Mouse (Mus musculus): ENCODE data around the gene Lcn2. TPM values are rescaled to one million over a fixed set of nuclear protein-coding genes. Genes with fewer than 3 reads are reported as not detected.

Gene Lcn2
- polyA plus RNA-seq, 1 experiment from 2014 or later, result not detected

DNA sequence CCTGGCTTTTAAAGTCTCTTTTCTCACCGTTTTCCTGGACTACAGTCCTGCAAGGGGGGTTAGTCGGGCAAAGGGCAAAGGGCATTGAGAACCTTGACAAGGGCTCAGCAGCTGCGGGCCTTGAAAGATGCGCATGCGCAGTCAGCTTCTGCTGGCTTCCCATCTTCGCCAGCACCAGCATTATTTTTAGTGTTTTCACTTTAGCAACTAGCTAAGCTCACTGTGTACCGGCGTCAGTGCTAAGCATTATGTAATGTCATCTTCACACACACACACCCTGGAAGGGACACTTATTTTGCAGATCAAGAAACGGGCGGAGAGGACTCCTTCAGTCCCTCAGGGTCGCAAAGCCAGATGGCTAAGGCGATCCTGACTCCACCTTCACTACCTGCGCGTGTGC, 27.3 kb downstream of the Lcn2 start:
- Histone ChIP-seq H3K4me2 (peak overlapping the region; percentile 62), H3K36me3 (peaks cover 6% of the 10 kb centered on the region), H3K27ac (no peak overlapping the region), H3K4me1 (replicated peaks) (peaks cover 31% of the 10 kb centered on the region), H3K9me3 (no peaks in the 10 kb centered on the region), H3K4me3 (peak overlapping the region; percentile 33), H3K9ac (peak overlapping the region; percentile 61), H3K27me3 (peaks cover 14% of the 10 kb centered on the region)
- WGBS, result 7% methylated on average over 14 of the region's 14 CpGs
- ATAC-seq (ENCODE audit: low FRiP score), result no peak

DNA sequence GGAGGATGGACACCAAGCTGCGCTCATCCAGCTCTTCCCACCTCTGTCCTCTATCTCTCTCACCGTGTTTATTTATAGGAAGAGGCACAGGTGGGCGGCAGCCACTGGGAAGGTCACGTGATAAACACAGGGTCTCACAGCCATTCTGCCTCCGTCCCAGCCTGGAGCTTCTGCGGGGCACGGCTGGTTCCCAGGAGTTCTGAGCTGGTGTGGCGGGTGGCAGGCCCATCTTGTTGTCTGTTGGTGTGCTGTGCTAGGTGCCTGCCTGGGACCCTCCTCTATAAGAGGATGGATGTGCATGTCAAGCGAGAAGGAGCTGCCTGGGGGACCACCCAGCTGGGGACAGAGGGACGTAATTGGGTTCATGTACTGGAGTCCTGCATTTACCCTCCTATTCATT, 29.7 kb downstream of the Lcn2 start:
- Histone ChIP-seq H3K9ac (no peak overlapping the region), H3K9me3 (no peaks in the 10 kb centered on the region), H3K4me1 (replicated peaks) (peaks cover 19% of the 10 kb centered on the region), H3K4me2 (no peak overlapping the region), H3K36me3 (no peaks in the 10 kb centered on the region), H3K4me3 (no peak overlapping the region), H3K27me3 (peaks cover 14% of the 10 kb centered on the region), H3K27ac (no peak overlapping the region)
- ATAC-seq (ENCODE audit: low FRiP score), result no peak
- 69% methylated on average over 10 of the region's 10 CpGs for WGBS

DNA sequence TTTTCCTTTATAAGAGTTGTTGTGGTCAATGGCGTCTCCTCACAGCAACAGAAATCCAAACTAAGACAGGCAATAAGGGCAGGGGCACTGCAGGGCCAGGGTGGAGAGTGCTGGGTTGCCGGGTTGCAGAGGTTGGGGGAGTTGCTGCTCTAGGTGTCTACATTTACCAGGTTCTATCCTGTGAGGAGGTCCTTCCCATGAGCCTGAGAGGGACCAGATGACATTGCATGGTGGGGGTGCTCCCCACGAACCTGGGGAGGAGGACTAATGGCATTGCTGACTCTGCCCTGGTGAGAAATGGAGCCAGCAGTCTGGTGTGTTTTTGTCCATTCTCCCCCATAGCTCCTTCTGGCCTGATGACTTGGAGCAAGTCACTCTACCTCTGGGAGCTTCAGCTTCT, 30.3 kb downstream of the Lcn2 start:
- H3K4me3 ChIP-seq, result no peak overlapping the region
- peaks cover 14% of the 10 kb centered on the region for H3K27me3 ChIP-seq
- H3K36me3 ChIP-seq, result no peaks in the 10 kb centered on the region
- H3K27ac ChIP-seq, result no peak overlapping the region
- H3K9ac ChIP-seq, result no peak overlapping the region
- no peak for ATAC-seq (ENCODE audit: low FRiP score)
- peaks cover 20% of the 10 kb centered on the region for H3K4me1 ChIP-seq (replicated peaks)
- no peak overlapping the region for H3K4me2 ChIP-seq
- no peaks in the 10 kb centered on the region for H3K9me3 ChIP-seq
- 74% methylated on average over 3 of the region's 3 CpGs for WGBS

DNA sequence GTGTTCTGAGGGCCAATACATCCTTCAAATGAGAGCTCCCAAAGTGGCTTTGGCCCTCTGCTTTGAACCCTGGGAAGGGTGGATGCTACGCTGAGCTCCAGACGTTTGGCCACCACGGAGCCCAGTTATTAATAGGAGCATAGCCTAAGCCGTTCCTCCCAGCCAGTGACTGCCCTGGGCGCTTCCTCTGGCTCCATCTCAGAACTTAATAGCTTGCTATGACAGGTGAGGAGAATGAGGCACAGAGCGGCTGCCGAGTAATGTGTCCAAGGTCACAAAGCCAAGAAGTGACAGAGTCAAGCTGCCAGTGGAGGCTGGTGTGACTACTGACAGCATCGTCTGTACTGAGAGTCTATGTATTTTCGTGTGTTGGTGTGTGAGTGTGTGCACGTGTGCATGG, 31.8 kb downstream of the Lcn2 start:
- Histone ChIP-seq H3K9me3 (no peaks in the 10 kb centered on the region), H3K27me3 (0 out of 2 replicates have a peak, but pooled peaks cover 11% of the 10 kb centered on the region), H3K4me2 (no peak overlapping the region), H3K9ac (no peak overlapping the region), H3K27ac (no peak overlapping the region), H3K4me3 (no peak overlapping the region), H3K36me3 (no peaks in the 10 kb centered on the region), H3K4me1 (replicated peaks) (peaks cover 21% of the 10 kb centered on the region)
- ATAC-seq (ENCODE audit: low FRiP score), result no peak
- 82% methylated on average over 10 of the region's 10 CpGs for WGBS

DNA sequence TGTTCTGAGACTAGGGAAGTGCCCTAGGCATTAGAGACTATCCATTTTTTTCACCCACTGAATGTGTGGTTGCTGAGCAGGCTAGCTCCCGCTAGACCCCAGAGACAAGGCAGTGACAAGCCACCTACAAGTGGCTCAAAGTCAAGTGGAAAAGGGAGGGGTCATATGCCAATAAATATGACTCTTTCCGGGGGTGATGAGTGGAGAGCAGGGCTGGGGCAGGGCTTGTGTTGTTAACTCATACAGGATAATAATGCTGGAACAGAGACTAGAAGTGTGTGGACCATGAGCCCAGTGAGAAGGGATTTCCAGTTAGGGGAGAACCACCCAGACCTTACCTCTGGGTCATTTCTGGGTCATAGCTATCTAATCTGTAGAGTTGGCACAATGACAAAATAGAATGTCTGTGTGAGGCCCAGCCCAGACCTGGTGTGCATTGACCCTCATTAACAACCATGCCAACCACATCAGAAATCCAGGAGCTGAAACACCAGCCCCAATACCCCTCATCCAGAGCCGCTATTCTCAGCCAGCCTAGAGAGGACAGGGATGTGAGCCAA, 33.6 kb downstream of the Lcn2 start:
- Histone ChIP-seq H3K9ac (no peak overlapping the region), H3K4me2 (no peak overlapping the region), H3K4me3 (no peak overlapping the region), H3K27me3 (0 out of 2 replicates have a peak, but pooled peaks cover 15% of the 10 kb centered on the region), H3K27ac (no peak overlapping the region), H3K4me1 (replicated peaks) (peaks cover 32% of the 10 kb centered on the region), H3K9me3 (no peaks in the 10 kb centered on the region), H3K36me3 (peaks cover 1% of the 10 kb centered on the region; the same call in 1 of the 2 replicates)
- no peak for ATAC-seq (ENCODE audit: low FRiP score)
- 85% methylated on average over 3 of the region's 3 CpGs for WGBS

DNA sequence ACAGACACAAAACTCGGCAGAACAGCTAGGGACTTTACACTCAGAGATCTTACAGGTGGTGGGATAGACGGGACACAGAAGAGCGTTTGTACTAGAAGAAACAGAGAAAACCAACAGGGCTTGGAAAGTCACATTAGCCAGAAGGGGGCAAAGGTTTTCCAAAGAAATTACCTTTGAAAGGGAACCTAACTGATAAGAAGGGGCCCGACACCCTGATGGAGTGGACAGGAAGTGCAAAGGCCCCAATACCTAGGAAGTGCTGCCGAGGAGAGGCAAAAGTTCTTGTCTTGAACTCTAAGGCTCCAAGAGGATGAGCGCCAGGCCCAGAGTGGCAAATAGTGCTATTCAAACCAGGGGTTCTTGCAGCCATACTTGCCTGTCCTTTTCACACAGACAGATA, 34.2 kb downstream of the Lcn2 start:
- no peak for ATAC-seq (ENCODE audit: low FRiP score)
- H3K27me3 ChIP-seq, result 0 out of 2 replicates have a peak, but pooled peaks cover 15% of the 10 kb centered on the region
- peaks cover 33% of the 10 kb centered on the region for H3K4me1 ChIP-seq (replicated peaks)
- H3K27ac ChIP-seq, result no peak overlapping the region
- H3K9ac ChIP-seq, result peak overlapping the region; percentile 93; the same call in 1 of the 2 replicates
- H3K9me3 ChIP-seq, result no peaks in the 10 kb centered on the region
- H3K4me2 ChIP-seq, result peak overlapping the region; percentile 78; the same call in 1 of the 2 replicates
- peaks cover 7% of the 10 kb centered on the region; the same call in 1 of the 2 replicates for H3K36me3 ChIP-seq
- 79% methylated on average over 6 of the region's 6 CpGs for WGBS
- H3K4me3 ChIP-seq, result 0 out of 2 replicates have a peak overlapping the region, but pooled peaks have one; percentile 73

DNA sequence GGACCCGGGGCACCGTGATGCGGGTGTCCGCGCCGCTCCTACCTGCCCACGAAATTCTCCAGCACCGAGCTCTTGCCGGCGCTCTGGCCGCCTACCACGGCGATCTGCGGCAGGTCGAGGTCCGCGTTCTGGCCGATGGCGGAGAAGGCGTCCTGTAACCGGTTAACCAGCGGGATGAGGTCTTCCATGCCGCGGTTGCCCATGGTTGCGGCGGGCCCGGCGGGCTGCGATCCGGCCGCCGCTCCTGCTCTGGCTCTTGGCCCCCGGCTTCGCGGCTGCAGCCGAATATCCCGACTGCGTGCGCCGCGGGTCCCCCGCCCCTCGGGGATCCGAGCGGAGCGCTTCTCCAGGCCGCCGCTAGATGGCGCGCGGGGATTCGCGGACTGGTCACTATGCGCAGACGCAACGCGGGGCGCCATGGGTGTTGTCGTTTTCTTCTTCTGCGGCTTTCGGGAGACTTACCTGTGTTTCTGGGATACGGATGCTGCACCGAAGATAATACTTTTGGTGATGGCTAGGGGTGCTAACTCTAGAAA, 35.0 kb downstream of the Lcn2 start, which contains the start of gene Dnm1:
TSS of gene Dnm1 (minus strand) at position 332 of the 536 bp plus-strand sequence.
- ATAC-seq (ENCODE audit: low FRiP score), result peak; percentile 69
- Histone ChIP-seq H3K4me2 (peak within 1 kb of the TSS; percentile 78), H3K9ac (peak within 1 kb of the TSS; percentile 93), H3K36me3 (peaks cover 15% of the 10 kb centered on the region; the same call in 1 of the 2 replicates), H3K9me3 (no peaks in the 10 kb centered on the region), H3K27ac (peak within 1 kb of the TSS; percentile 97), H3K4me1 (replicated peaks) (peaks cover 33% of the 10 kb centered on the region), H3K4me3 (peak within 1 kb of the TSS; percentile 73), H3K27me3 (0 out of 2 replicates have a peak, but pooled peaks cover 15% of the 10 kb centered on the region)
- under 1% methylated on average over 63 of the region's 63 CpGs for WGBS

DNA sequence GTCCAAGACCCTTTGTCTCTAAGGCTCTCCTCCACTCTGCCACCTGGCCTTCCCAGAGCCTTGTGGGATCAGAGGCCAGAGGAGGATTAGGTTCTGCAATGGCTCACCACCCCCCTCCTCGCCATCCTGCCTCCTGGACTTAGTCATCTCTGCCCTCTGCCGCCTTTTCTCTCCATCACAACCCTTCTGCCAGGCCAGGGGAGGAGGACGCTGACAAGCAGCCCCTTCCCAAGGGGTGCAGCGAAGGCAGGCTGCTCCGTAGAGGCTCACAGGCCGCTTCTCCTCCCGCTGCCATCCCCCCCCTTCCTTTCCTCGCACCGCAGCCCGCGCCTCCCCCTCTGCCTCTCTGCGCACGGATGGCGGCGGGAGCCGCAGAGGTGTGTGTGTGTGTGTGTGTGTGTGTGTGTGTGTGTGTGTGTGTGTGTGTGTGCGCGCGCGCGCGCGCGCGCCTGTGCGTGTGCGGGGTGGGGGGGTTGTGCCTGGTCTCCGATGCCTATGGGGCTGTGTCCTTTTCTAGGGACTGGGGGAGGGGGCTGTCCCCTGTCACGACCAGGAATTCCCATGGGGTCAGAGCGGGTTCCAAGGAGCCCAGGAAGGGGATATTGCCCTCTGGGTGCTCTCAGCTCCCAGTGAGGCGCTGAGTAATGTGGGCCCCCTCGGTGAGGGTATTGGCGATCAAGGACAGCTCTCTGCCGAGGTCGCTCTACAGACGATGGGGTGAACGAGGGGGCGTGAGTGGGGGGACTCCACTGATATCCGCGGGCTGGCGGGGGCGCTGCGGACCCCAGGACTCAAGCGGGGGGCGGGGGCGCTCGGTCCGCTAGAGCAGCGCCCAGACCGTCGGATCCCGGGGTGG, 35.7 kb downstream of the Lcn2 start, which contains the start of gene Ciz1:
TSS of gene Ciz1 (plus strand) at position 177 of the 856 bp plus-strand sequence.
- Histone ChIP-seq H3K4me2 (peak within 1 kb of the TSS; percentile 78), H3K27ac (peak within 1 kb of the TSS; percentile 97), H3K27me3 (0 out of 2 replicates have a peak, but pooled peaks cover 10% of the 10 kb centered on the region), H3K9me3 (no peaks in the 10 kb centered on the region), H3K4me1 (replicated peaks) (peaks cover 33% of the 10 kb centered on the region), H3K9ac (peak within 1 kb of the TSS; percentile 93), H3K4me3 (peak within 1 kb of the TSS; percentile 73), H3K36me3 (peaks cover 19% of the 10 kb centered on the region; the same call in 1 of the 2 replicates)
- ATAC-seq (ENCODE audit: low FRiP score), result peak; percentile 70
- under 1% methylated on average over 47 of the region's 52 CpGs for WGBS

DNA sequence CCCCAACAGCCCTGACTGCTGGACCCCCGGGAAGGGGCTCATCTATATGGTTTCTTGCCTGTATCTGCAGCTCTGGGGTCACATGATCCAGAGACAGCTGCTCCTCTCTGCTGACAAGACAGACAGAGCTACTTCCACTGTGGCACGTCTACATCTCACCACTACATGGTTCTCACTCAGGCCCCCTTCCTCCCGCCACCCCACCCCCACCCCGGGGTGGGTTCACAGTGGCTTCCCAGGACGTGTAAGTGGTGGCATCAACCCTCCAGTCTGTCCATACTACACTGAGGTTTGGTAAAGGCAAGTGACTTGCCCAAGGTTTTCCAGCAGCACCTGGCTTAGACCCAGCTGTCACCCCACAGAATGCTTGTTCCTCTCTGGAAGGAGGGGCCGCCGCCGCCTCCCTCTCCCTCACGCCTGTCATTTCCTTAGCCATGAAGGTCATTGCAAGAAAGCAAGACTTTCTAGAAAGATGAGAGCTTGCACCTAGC, 36.5 kb downstream of the Lcn2 start:
- WGBS, result 42% methylated on average over 9 of the region's 9 CpGs
- Histone ChIP-seq H3K9ac (peak overlapping the region; percentile 93), H3K27ac (peak overlapping the region; percentile 97), H3K27me3 (0 out of 2 replicates have a peak, but pooled peaks cover 10% of the 10 kb centered on the region), H3K4me1 (replicated peaks) (peaks cover 33% of the 10 kb centered on the region), H3K9me3 (no peaks in the 10 kb centered on the region), H3K4me3 (peak overlapping the region; percentile 73), H3K4me2 (peak overlapping the region; percentile 78), H3K36me3 (peaks cover 19% of the 10 kb centered on the region; the same call in 1 of the 2 replicates)
- 0 out of 2 replicates have a peak, but pooled peaks have one; percentile 2 for ATAC-seq (ENCODE audit: low FRiP score)

DNA sequence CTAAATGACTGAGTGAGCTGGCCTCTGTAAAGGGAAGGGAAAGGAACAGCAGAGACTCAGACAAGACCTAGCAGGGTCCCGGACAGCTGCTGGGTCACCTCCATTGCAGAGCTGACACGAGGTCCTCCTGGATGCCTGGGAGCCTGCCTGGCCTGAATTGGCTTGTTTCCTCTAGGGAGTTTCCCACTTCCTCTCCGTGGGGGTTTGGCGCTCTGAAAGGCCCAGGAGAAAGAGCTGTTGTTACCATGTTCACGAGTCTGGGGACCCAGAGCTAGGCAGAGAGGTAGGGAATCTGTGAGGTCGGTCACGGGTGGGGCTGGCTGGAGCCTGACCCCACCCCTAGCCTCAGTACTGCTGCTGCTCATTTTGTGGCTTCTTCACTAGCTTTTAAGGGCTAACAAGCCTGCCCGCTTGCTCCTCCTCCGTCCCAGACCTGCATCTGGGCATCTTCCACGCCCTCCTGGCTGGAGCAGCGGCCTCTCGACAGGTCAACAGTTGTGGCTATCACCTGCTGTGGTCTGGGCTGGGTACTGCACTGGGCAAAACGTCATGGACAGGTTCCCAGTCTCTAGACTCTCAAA, 37.5 kb downstream of the Lcn2 start:
- H3K4me1 ChIP-seq (replicated peaks), result peaks cover 33% of the 10 kb centered on the region
- no peaks in the 10 kb centered on the region for H3K9me3 ChIP-seq
- ATAC-seq (ENCODE audit: low FRiP score), result no peak
- 53% methylated on average over 13 of the region's 13 CpGs for WGBS
- 0 out of 2 replicates have a peak, but pooled peaks cover 10% of the 10 kb centered on the region for H3K27me3 ChIP-seq
- H3K27ac ChIP-seq, result no peak overlapping the region
- H3K9ac ChIP-seq, result peak overlapping the region; percentile 93
- H3K4me2 ChIP-seq, result peak overlapping the region; percentile 78
- peaks cover 19% of the 10 kb centered on the region; the same call in 1 of the 2 replicates for H3K36me3 ChIP-seq
- H3K4me3 ChIP-seq, result peak overlapping the region; percentile 73; the same call in 1 of the 2 replicates

DNA sequence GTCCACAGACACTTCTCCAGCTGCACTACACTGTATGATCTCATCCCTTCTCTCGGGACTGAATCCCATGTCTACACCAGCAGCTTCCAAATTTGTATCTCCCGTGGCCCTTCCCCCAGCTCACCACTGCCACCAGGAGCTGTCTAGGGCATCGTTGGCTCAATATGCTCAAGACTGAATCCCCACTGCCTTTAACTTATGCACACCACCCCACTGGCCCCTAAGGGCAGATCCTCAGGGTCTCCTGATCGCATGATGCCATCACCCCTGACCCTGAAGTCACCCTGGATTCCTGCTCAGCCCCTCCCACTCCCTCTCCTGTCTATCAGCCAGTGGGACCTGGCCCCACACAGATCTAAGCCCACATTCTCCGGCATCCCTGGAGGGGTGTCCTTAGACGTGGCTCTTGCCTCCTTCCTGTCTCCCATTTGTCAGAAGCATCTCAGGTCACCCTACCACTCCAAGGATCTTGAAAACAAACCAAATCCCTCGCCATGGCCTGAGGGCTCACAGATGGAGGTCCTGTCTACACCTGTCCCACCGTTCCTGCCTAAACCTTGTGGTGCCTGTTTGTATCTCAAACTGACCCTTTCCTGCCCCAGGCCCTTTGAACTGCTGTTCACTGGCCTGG, 38.3 kb downstream of the Lcn2 start:
- Histone ChIP-seq H3K9ac (peak overlapping the region; percentile 93), H3K36me3 (peaks cover 22% of the 10 kb centered on the region; the same call in 1 of the 2 replicates), H3K27me3 (0 out of 2 replicates have a peak, but pooled peaks cover 10% of the 10 kb centered on the region), H3K4me1 (replicated peaks) (peaks cover 37% of the 10 kb centered on the region), H3K9me3 (no peaks in the 10 kb centered on the region), H3K4me3 (no peak overlapping the region), H3K27ac (no peak overlapping the region), H3K4me2 (no peak overlapping the region)
- ATAC-seq (ENCODE audit: low FRiP score), result no peak
- WGBS, result 65% methylated on average over 8 of the region's 8 CpGs
